Mouse (Mus musculus): ENCODE measurements at regions not wholly inside any gene's neighbourhood (a gene's known extent, or its start where the extent isn't known, plus 50 kb on each side); places are given as distances from the start of the nearest gene placed in this dataset.

DNA sequence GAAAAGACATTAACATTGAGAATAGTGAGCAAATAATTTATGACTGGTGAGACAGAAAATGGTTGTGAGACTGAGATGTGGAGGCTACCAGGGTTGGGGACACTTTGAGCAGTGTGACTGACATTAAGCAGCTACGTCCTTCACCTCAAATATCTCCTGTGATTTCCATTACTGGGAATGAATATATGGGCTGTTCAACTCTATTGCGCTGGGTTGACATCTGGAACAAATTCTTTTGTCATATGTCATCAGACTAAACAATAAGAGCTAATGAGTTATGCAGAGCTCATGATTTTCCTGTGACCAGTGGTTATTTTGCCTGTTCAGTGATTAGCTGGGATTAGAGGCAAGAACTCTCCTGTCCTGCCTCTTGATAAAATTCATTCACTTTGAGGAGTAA is 593.9 kb upstream of the Castor2 start:
- H3K27me3 ChIP-seq, result no peaks in the 10 kb centered on the region
- no peak overlapping the region for H3K4me2 ChIP-seq
- no peaks in the 10 kb centered on the region for H3K9me3 ChIP-seq (replicated peaks)
- 55% methylated on average over 2 of the region's 2 CpGs for WGBS (ENCODE audit: insufficient replicate concordance)
- H3K4me3 ChIP-seq (replicated peaks), result no peak overlapping the region
- H3K4me1 ChIP-seq (replicated peaks), result no peaks in the 10 kb centered on the region
- no peak overlapping the region for H3K27ac ChIP-seq
- ATAC-seq (ENCODE audit: low read depth) (no peak), DNase-seq (no peak)
- no peak overlapping the region for H3K9ac ChIP-seq
- H3K36me3 ChIP-seq, result no peaks in the 10 kb centered on the region

DNA sequence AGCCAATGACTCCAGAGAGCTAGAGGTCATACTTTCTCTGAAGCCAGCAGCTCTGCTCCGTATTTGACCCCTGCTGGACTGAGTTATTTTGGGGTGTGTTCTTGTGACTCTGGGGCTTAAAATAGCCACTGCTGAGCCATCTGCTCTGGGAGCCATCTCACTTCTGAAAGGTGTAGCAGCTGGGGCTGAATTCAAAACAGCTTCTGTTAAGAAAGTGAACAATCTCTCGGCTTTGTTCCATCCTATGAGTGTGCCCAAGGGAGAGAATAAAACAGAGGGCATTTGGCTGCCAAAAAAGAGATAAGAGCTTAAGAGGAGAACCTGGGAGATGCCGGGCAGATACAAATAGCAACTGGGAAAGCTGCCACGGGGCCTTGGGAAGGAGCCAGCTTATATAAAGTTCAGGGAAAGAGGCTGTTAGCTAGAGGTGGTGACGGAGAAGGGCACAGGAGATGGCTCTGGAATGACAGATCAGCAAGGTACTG is 611.7 kb upstream of the Castor2 start:
- Histone ChIP-seq H3K4me3 (replicated peaks) (no peak overlapping the region), H3K36me3 (no peaks in the 10 kb centered on the region), H3K9ac (no peak overlapping the region), H3K4me1 (replicated peaks) (no peaks in the 10 kb centered on the region), H3K27me3 (no peaks in the 10 kb centered on the region), H3K4me2 (no peak overlapping the region), H3K9me3 (replicated peaks) (0 out of 2 replicates have a peak, but pooled peaks cover 4% of the 10 kb centered on the region), H3K27ac (no peak overlapping the region)
- 38% methylated on average over 5 of the region's 5 CpGs for WGBS (ENCODE audit: insufficient replicate concordance)
- no peak for DNase-seq
- ATAC-seq (ENCODE audit: low read depth), result no peak

DNA sequence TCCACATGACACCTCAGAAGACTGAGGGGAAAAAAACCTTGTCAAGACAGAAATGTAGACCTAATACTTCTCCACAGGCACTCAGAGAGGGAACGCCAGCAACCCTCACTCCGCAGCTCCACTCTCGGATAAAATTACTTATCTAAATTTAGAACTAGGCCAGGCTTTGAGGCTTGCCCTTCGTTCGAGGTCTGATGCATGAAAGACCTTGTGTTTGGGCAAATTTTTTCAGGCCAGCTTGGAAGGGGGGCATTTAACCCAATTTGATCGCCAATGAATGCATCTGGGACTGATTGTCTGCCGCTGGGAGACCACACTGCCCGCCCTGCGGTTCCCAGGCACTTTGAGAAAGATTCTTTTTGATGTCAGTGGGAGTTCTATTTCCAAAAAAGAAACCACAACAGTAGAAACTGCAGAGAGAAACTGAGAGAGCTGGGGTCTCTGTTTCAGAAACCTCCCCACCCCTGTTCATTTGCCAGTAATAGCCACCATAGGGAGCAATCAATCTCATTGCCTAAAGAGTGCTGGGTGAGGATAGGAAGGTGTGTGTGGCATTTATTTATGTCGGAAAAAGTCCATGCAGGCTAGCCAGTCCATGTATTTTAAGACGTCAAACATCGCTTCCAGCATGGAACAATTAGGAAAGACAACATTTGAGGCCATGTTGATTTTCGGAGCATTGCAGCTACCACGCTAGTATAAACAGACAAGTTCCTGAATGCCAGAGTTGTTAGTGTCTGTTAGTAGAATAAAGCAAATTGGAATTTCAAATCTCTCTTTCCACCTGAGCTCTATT is 617.0 kb upstream of the Castor2 start:
- Histone ChIP-seq H3K36me3 (no peaks in the 10 kb centered on the region), H3K4me3 (replicated peaks) (no peak overlapping the region), H3K9me3 (replicated peaks) (0 out of 2 replicates have a peak, but pooled peaks cover 14% of the 10 kb centered on the region), H3K27ac (no peak overlapping the region), H3K4me1 (replicated peaks) (no peaks in the 10 kb centered on the region), H3K27me3 (no peaks in the 10 kb centered on the region), H3K4me2 (no peak overlapping the region), H3K9ac (no peak overlapping the region)
- no peak for DNase-seq
- no peak for ATAC-seq (ENCODE audit: low read depth)
- WGBS (ENCODE audit: insufficient replicate concordance), result 63% methylated on average over 14 of the region's 14 CpGs

DNA sequence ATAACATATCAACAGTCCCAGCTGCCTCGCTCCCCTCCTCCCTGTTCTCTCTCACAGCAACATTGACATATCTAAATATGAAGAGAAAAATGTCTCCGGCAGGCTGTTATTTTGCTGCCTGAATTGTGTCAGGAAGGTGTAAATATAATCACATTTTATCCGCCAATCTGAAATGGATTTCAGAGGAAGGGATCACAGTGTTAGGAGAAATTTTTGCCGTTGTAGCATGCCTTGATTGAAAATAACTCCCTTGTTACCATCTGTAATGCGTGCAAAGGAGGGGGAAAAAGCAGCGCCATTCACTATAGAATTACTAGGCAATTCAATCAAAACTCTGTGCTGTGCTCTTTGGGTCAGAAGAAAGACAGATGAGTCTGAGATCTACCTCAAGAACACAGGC is 620.3 kb upstream of the Castor2 start:
- Histone ChIP-seq H3K27ac (no peak overlapping the region), H3K4me1 (replicated peaks) (no peaks in the 10 kb centered on the region), H3K9me3 (replicated peaks) (0 out of 2 replicates have a peak, but pooled peaks cover 17% of the 10 kb centered on the region), H3K4me3 (replicated peaks) (no peak overlapping the region), H3K9ac (no peak overlapping the region), H3K4me2 (no peak overlapping the region), H3K27me3 (no peaks in the 10 kb centered on the region), H3K36me3 (no peaks in the 10 kb centered on the region)
- no peak for DNase-seq
- WGBS (ENCODE audit: insufficient replicate concordance), result 72% methylated on average over 6 of the region's 6 CpGs
- no peak for ATAC-seq (ENCODE audit: low read depth)

DNA sequence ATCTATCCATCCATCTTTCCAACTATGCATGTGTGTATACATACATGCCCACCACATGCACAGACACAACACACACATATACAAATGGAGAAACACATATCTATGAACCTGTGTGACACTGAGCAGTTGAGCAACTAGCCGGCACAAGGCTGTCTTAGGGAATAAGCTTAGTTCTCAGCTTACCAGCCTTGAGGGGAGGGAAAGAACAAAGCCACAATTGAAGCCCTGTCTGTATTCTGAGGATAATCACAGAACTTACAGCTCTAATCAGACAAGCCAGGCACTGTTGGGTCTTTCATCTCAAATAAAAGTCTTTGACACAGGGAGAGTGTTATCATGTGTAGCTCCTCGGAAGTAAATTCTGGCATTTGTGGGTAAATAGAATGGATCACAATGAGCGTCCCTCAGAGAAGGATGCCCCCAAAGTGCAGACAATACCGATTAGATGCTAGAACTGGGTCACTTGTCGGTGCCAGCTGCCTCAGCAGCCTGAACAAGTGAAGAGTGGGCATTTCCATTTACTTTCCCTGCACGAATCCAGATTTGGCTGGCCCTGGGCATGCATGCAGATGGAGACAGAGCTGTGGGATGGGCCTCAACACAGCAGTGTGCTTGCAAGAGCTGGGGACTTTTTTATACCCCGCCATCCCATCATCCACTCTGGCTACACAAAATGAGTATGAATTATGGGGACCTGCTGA is 646.0 kb upstream of the Castor2 start:
- Histone ChIP-seq H3K27ac (no peak overlapping the region), H3K36me3 (no peaks in the 10 kb centered on the region), H3K9ac (no peak overlapping the region), H3K9me3 (replicated peaks) (no peaks in the 10 kb centered on the region), H3K4me3 (replicated peaks) (no peak overlapping the region), H3K4me1 (replicated peaks) (no peaks in the 10 kb centered on the region), H3K27me3 (no peaks in the 10 kb centered on the region), H3K4me2 (no peak overlapping the region)
- 59% methylated on average over 7 of the region's 7 CpGs for WGBS (ENCODE audit: insufficient replicate concordance)
- DNase-seq, result no peak
- ATAC-seq (ENCODE audit: low read depth), result no peak

DNA sequence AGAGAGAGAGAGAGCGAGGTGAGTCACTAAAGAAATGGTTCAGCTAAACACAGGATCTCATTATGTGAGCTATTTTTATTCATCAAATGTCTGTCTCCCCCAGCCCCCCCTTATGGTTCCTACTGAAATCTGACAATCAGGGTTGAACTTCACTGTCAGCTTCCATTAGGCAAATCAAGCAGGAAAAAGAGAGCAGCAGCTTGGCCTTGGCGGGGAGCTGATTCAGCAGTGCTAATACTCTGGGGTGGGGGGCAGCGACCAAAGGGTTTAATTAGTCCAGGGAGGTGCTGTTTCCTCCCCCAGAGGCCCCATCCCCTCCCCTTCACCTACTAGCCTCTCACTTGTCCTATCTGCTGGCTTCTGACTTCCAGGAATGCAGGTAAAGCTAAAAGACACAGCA is 649.6 kb upstream of the Castor2 start:
- H3K9me3 ChIP-seq (replicated peaks), result no peaks in the 10 kb centered on the region
- no peaks in the 10 kb centered on the region for H3K36me3 ChIP-seq
- no peak for ATAC-seq (ENCODE audit: low read depth)

DNA sequence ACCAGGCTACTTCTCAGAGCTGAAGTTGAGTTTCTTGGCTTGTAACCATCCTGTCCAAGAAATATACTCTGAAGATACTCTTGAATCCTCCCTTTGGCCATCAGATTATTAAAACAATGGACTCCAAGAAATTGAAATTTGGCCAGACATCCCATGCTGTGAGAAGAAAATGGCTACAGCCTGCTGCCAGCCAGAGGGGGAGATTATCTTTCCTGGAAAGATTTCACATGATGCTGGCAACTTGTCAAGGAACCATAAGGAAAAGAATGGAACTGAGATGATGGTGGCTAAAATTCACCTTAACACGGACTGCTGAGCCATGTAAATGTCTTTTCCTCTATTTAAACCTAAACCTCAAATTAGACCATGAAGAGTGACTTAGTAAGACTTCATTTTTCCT is 698.7 kb upstream of the Castor2 start:
- WGBS (ENCODE audit: insufficient replicate concordance), result 35% methylated on average over 1 of the region's 1 CpGs
- DNase-seq, result no peak
- no peak overlapping the region for H3K4me2 ChIP-seq

More for the DNA sequence above, 649.6 kb upstream of the Castor2 start:
- Histone ChIP-seq H3K4me2 (no peak overlapping the region), H3K9ac (no peak overlapping the region), H3K4me3 (replicated peaks) (no peak overlapping the region), H3K27me3 (no peaks in the 10 kb centered on the region), H3K27ac (no peak overlapping the region), H3K4me1 (replicated peaks) (no peaks in the 10 kb centered on the region)
- WGBS (ENCODE audit: insufficient replicate concordance), result 57% methylated on average over 3 of the region's 3 CpGs
- DNase-seq, result no peak

DNA sequence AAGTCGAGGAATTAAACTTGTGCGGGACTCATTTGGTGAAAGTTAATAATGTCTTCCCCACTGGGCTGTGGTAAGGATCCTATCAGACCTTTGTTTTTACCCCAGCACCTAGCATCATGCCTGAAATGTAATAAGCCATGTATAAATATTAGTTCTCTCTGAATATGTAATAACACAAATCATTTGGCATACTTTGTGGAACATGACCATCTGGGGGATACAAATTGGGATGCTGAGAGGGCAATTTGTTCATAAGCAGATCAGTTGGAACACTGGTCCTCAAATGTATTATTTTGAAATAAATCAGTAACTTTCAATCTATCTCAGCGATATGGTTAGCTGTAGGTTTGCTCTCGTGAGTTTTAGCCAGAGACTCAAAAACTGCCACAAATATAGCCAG is 709.6 kb upstream of the Castor2 start:
- Histone ChIP-seq H3K9ac (no peak overlapping the region), H3K4me3 (replicated peaks) (no peak overlapping the region), H3K4me1 (replicated peaks) (no peaks in the 10 kb centered on the region), H3K4me2 (no peak overlapping the region), H3K9me3 (replicated peaks) (peaks cover 3% of the 10 kb centered on the region; the same call in 1 of the 2 replicates), H3K36me3 (no peaks in the 10 kb centered on the region), H3K27ac (no peak overlapping the region), H3K27me3 (no peaks in the 10 kb centered on the region)
- ATAC-seq (ENCODE audit: low read depth), result no peak
- DNase-seq, result no peak
- 46% methylated on average over 4 of the region's 4 CpGs for WGBS (ENCODE audit: insufficient replicate concordance)

More for the DNA sequence above, 698.7 kb upstream of the Castor2 start:
- no peaks in the 10 kb centered on the region for H3K27me3 ChIP-seq
- no peaks in the 10 kb centered on the region for H3K9me3 ChIP-seq (replicated peaks)
- no peak overlapping the region for H3K4me3 ChIP-seq (replicated peaks)
- H3K27ac ChIP-seq, result no peak overlapping the region
- ATAC-seq (ENCODE audit: low read depth), result no peak
- no peak overlapping the region for H3K9ac ChIP-seq
- H3K4me1 ChIP-seq (replicated peaks), result no peaks in the 10 kb centered on the region
- no peaks in the 10 kb centered on the region for H3K36me3 ChIP-seq

DNA sequence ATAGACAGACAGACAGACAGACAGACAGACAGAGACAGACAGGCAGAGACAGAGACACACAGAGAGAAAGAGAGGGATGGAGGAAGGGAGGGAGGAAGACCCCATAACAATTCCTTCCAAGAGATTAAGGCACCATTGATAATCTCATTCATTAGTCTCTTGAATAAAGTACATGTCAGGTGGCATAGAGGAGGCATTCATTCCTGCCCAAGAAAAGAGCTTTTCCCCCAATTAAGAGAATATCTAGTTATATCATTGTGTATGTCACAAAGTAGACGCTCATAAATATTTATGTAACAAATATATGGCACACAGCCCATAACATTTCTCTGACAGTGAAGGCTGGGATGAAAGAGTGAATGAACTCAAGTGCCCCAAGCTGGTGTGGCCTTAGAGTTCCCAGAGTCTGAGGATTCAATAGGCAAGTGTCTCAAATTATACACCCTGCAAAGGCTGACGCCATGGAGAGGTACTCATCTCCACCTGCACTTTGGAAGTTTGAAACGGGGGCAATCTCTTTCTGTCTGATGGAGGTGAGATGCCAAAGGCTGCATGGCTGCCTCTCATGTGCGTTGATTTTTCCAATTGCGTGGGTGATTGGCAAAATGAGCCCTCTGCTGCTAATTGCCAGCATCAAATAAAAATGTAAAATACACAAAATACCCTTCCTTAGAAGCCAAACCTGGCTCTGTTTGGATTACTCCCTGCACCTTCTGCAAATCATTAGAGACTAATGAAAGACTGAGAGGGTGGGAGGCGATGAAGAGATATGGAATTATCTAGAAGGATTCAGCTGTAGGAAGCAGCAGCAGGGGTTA is 710.3 kb upstream of the Castor2 start:
- H3K4me3 ChIP-seq (replicated peaks), result no peak overlapping the region
- peaks cover 5% of the 10 kb centered on the region; the same call in 1 of the 2 replicates for H3K9me3 ChIP-seq (replicated peaks)
- no peak overlapping the region for H3K27ac ChIP-seq
- no peak overlapping the region for H3K9ac ChIP-seq
- no peak overlapping the region for H3K4me2 ChIP-seq
- DNase-seq (no peak), ATAC-seq (ENCODE audit: low read depth) (no peak)
- H3K4me1 ChIP-seq (replicated peaks), result no peaks in the 10 kb centered on the region
- WGBS (ENCODE audit: insufficient replicate concordance), result 63% methylated on average over 6 of the region's 6 CpGs
- no peaks in the 10 kb centered on the region for H3K27me3 ChIP-seq
- no peaks in the 10 kb centered on the region for H3K36me3 ChIP-seq

DNA sequence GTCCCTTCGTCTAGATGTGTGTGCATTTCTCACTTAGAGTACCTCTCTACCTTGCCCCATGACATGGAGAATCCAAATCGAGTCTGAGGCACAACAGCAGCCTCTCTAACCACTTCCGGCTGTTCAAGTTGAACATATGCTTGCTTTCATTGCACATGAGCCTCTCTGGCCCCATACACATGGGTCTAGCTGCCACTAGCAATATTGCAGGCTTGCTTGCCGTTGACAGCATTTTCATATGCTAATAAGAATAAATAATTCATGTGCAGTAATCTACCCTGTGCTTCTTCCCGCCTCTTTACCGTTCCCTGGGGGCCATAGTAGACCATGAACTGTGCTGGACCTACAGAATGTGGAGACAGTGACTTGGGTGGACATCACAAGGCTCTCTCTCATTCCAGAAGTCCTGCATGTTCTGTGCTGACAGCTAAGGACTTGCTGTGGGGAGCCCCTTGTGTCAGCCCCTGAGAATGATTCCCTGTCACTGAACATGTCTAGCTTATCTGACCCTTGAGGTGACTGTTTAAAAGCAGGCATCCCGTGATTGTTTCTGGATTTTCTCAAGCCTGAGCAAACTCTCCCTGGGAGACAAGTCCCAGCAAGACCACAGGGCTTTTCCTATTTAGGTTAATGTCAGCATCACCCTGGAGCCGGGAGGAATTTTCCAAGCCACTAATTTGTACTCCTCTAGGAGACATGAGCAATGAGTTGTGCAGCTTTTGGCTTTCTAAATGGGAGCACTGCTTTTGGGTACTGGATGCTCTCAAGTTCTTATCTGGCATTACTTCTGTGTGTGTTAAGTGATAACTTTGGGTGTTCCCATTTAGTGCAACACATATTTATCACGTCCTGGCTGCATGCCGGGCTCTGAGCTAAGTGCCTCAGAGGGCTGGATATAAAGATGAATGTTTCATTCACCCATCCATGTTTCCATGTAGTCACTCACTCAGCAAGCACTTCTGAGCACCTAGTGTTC is 713.8 kb upstream of the Castor2 start:
- Histone ChIP-seq H3K27ac (no peak overlapping the region), H3K27me3 (no peaks in the 10 kb centered on the region), H3K4me3 (replicated peaks) (no peak overlapping the region), H3K4me2 (no peak overlapping the region), H3K9me3 (replicated peaks) (0 out of 2 replicates have a peak, but pooled peaks cover 8% of the 10 kb centered on the region), H3K9ac (no peak overlapping the region), H3K36me3 (no peaks in the 10 kb centered on the region), H3K4me1 (replicated peaks) (no peaks in the 10 kb centered on the region)
- no peak for ATAC-seq (ENCODE audit: low read depth)
- DNase-seq, result no peak
- WGBS (ENCODE audit: insufficient replicate concordance), result 52% methylated on average over 10 of the region's 10 CpGs

Measured in liver, embryonic 13.5 days (tissue).